Mouse (Mus musculus) bone marrow macrophage, adult 2 months (primary cell): ENCODE measurements around the gene Olfr1049.

Source experiments
- CTCF ChIP-seq: IDR thresholded peaks from 2 replicates; pipeline ENCODE4 v1.5.1; 2012; ENCODE audit warnings: low read depth, mild to moderate bottlenecking, low read length, moderate library complexity
- POLR2A ChIP-seq: IDR thresholded peaks from 2 replicates; pipeline ENCODE4 v1.6.1; 2012; ENCODE audit warnings: mild to moderate bottlenecking, low read depth, low read length, borderline replicate concordance

- TF ChIP-seq CTCF (no peak), POLR2A (no peak)
These were observed 38.9 kb downstream of the Olfr1049 start, which contains the start of gene Olfr1046 for GRCm38 (mm10) chr2:86219214-86219613.
